Mouse (Mus musculus): ENCODE measurements around the gene Taf10.

GRCm38 (mm10) chr7:105743926-105744590, at the start of gene Taf10:
- no peak for TF ChIP-seq EP300 (IDR thresholded peaks at IDR 0.05; ENCODE audit: insufficient read depth, low read depth, low read length)
- no peak for TF ChIP-seq CTCF (IDR thresholded peaks at IDR 0.05; ENCODE audit: low read depth, low read length)
- no peak for TF ChIP-seq POLR2A (IDR thresholded peaks at IDR 0.05; ENCODE audit: insufficient read depth, low read length)

All from ES-Bruce4 (cell line).